Mouse (Mus musculus) left cerebral cortex, postnatal 14 days (tissue): ENCODE data around the gene Pcsk6. TPM values are rescaled to one million over a fixed set of nuclear protein-coding genes. Genes with fewer than 3 reads are reported as not detected.

Experiments
- DNase-seq, 2 experiments: peaks; one replicate each; pipeline ENCODE4 v3.0.0; 2021 to 2022; ENCODE audit warnings: low spot score in 2 of 2, mixed read lengths in 1 of 2
- intact Hi-C: fragments of 180-260 bp; cut with DNase I; formaldehyde crosslinking; loops from one replicate; pipeline ENCODE4 v1.15.1; 2025
- total RNA-seq, 2 experiments: library from RNA; stranded (reverse); gene quantifications; 2 replicates each; pipeline ENCODE4 v1.2.3; 2021

Pcsk6 gene
- total RNA-seq, 2 experiments from 2014 or later: 6.9 to 7.6 TPM

DNA sequence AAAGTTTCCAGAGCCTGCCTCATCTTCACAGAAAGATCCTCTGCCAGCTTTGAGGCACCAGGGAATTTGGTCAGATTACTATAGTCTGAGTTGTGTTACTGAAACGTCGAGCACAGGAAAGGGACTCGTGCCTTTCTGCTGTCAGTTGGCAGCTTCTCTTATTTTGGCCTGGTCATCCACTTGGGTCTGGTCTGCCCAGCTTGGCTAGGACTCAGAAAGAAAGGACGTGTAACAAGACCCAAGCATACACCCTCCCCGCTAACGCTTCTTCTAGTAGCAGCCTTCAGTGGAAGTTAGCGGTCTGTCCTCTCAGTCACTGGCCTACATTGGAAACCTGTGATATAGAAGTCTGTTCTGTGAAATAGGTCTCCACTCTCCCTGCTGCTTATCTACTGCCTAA lies 223.0 kb downstream of the Pcsk6 start:
- intact Hi-C loops: no loop called here
- DNase-seq: no peak

DNA sequence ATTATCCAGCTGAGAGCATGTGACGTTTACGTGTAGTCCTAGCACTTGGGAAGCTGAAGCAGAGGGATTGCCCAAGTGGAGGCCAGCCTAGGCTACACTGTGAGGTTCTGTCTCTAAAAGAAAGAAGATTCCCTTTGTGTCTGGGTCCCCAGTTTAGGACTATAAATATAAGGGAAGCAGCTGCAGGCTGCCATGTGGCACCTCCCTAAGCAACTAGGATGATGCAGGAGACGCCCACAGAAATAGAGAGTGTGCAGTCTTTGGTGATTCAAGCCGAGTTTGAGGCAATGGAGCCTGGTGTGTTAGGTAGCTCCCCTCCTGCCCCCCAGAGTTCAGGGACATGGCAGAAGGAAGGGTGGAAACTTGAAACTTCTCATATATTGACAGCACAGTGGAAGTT lies 226.1 kb downstream of the Pcsk6 start:
- DNase-seq: peak; percentile 32 to 64
- intact Hi-C loops: no loop called here

DNA sequence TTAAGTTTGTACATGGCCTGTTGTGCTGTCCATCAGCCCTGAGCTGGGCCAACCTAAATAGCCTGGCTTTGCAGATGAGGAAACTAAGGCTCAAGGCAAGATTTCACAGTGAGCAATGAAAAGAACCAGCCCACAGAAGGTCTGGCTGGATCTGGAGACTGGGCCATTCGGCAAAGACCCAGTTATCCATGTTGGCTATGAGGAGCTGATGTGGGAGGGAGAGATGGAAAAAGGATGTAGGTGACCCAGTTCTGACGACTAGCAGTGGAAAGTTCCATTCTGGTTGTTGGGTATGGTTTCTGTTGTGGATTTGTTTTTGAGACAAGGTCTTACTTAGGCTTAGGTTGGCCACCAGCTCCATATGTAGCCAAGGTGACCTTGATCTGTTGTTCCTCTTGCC lies 226.5 kb downstream of the Pcsk6 start:
- intact Hi-C loops: no loop called here
- DNase-seq: no peak

DNA sequence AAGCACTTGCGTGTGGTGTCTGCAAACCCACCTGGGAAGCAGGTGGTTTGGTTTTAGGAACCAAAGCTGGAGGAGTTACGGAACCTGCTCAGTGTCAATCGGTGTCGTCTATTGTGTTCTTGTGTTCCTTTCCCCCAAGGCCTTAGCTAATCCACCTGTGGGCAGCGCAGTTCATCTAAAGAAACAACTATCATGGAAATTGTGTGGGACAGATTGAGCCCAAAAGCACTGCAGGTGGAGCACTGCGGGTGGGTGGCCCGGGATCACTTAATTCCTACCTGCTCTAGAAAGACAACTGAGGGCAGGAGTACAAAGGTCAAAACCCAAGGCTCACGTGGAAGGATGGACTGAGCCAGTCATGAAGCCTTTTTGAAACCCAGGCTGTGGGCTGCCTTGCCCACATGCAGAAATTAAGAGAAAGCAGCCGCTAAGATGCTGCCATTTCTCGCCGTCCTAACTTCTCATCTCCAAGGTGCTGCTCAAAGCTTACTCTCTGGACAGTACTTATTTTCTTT lies 229.2 kb downstream of the Pcsk6 start:
- DNase-seq: no peak
- intact Hi-C loops: no loop called here

DNA sequence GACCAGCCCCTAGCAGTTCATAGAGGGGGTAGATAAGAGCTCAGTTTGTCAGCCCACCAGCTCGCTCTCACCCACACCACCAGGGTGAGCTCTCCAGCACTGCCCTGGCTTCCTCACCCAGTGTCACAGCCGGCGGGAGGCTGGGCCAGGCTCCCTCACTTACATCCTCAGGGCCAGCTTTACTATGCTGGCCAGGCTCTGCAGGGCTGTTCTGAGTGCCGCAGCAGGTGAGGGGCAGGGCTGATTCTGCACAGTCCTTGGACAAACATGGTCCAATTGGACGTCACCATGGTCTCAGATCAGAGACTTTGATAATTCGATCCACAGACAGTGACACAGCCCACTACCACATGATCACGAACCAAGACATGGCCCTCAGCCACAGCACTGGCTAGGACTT lies 230.0 kb downstream of the Pcsk6 start:
- DNase-seq: no peak
- intact Hi-C loops: no loop called here

DNA sequence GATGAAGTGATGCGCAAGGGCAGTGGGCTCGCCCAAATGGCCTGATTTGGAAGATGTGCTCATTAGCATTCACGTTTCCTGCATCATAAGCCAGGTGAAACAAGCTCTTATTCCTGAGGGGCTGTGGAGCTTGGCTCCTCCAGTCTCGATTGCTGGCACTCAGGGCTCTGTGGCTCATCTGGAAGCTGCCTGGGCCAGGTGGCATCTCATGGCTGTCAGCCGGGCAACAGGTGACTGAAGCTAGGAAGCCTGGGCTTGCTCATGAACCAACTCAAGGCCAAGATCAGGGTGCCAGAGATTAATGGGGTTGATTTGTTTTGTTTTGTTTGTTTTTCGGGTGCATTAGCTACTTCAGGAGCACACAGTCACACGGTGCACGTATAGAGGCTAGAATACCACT lies 231.1 kb downstream of the Pcsk6 start:
- intact Hi-C loops: no loop called here
- DNase-seq: no peak

DNA sequence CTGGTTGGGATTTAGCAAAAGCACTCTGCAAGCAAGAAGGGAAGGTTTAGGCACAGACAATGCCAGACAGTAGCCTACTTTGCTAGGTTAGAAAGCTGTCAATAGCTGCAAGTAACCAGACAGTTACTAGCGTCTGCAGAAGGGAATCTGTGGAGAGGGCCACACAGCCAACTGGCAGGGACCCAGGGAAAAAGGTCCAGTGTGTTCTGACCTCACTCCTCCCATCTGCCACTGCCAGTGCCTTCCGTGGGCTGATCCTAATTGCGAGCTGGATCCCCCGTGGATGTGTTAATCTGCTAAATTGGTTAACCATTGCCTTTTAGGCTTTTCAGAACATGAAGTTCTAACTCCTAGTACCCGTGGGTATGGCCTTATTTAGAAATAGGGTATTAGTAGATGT lies 232.6 kb downstream of the Pcsk6 start:
- DNase-seq: no peak
- intact Hi-C loops: no loop called here

DNA sequence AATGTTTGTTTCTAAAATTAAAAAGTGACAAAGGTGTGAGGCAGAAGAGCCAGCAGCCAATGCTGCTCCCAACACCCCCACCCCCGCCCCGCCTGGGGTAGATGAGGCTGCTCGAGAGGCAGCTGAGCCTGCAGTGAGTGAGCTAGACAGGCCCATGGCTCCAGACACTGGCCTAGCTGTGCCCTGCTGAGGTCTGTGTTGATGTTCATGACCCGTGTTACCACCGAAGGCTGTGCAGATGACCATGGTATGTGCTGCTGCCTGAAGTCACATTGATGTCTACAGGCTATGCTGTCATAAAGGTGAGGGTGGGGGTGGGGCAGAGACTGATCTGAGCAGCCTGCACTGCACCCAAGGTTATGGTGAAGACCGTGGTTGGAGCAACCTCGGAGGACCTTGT lies 237.3 kb downstream of the Pcsk6 start:
- intact Hi-C loops: no loop called here
- no peak for DNase-seq

Other genes starting within 250 kb of the Pcsk6 start
- gene Tarsl2, start 216.8 kb upstream of the Pcsk6 start, total RNA-seq: 10 to 100 TPM; 48.5 to 49.3 TPM
- gene Tm2d3, start 170.6 kb upstream of the Pcsk6 start, total RNA-seq: 10 to 100 TPM; 31.2 to 38.1 TPM
- not detected for gene Gm45213, start 181.9 kb downstream of the Pcsk6 start, total RNA-seq
- 10 to 100 TPM; 32.6 to 33.1 TPM for gene Snrpa1, start 197.3 kb downstream of the Pcsk6 start, total RNA-seq
- 10 to 100 TPM; 50.6 to 53.7 TPM for gene Selenos, start 217.9 kb downstream of the Pcsk6 start, total RNA-seq
- 10 to 100 TPM; 17.2 to 18.5 TPM for gene Chsy1, start 247.8 kb downstream of the Pcsk6 start, total RNA-seq